ENCODE assay signal across 11 mouse cellular contexts in the genomic region with DNA sequence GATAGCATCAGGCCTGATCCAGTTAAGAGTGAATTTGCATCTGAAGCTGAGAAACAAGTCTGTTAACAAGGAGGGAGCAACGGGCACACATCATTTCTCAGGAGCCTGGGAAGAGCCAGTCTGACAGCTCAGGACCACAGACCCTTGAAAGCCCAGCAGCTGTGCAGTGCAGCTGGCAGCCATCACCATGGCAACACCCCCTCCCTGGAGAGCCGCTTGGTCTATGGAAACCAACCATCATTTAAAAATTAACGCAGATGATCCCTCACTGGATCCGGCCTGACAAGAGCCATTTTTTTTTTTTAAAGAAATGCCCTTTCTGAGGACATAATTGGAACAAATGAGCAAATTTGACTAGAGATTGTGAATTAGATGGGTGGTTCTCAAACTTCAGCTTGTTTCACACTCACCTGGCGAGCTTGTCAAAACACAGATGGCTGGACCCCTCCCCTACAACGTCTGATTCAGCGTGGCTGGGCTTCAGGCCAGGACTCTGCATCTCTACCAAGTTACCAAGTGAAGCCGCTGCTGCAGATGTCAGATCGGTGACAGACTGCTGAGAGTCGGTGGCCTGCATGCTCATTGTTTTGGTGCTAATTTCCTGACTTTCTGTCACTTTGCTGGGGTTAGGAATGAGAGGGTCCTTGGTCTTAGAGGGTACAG. TPM values are rescaled to one million over a fixed set of nuclear protein-coding genes. Genes with fewer than 3 reads are reported as not detected.
DNase-seq lines count a peak whose midpoint lies in the region; ATAC-seq lines count a peak whose summit lies in the region.
"Had no signal": no experiment of that assay in that cellular context is flagged by ENCODE, and none has a peak within 500 bp of the region (broad histone marks: within the 10 kb centered on the region; RNA-seq: fewer than 3 reads in every experiment).

No protein-coding gene starts in this region.

- H3K4me1 ChIP-seq in forebrain, embryonic 15.5 days = peaks cover 14% of the 10 kb centered on the region
- H3K4me1 ChIP-seq in midbrain, embryonic 12.5 days = 0 out of 2 replicates have a peak, but pooled peaks cover 8% of the 10 kb centered on the region

- H3K4me3 ChIP-seq in forebrain, embryonic 15.5 days = no peak overlapping the region
- no peak overlapping the region for H3K4me3 ChIP-seq in midbrain, embryonic 12.5 days
- H3K4me3 ChIP-seq: gastrocnemius, adult 2 months had no signal

- H3K4me2 ChIP-seq in forebrain, embryonic 15.5 days (replicated peaks) = no peak overlapping the region
- H3K4me2 ChIP-seq in midbrain, embryonic 12.5 days (replicated peaks) = no peak overlapping the region

- H3K27me3 ChIP-seq in forebrain, embryonic 15.5 days = no peaks in the 10 kb centered on the region
- H3K27me3 ChIP-seq in midbrain, embryonic 12.5 days = no peaks in the 10 kb centered on the region

- H3K27ac ChIP-seq in forebrain, embryonic 15.5 days (replicated peaks) = peak overlapping the region; percentile 66
- peak overlapping the region; percentile 75 for H3K27ac ChIP-seq in midbrain, embryonic 12.5 days (replicated peaks)
- H3K27ac ChIP-seq: gastrocnemius, adult 2 months had no signal

- ATAC-seq in forebrain, embryonic 15.5 days (replicated peaks) = peak; percentile 96
- ATAC-seq in midbrain, embryonic 12.5 days (ENCODE audit: low FRiP score, low read depth) = peak; percentile 95
- no peak for ATAC-seq in megakaryocyte progenitor cell, adult 5-6 weeks (replicated peaks; ENCODE audit: poor library complexity)
- ATAC-seq in megakaryocyte, adult 5-6 weeks (ENCODE audit: poor library complexity, severe bottlenecking) = no peak

- DNase-seq in right cerebral cortex, postnatal 10 days (ENCODE audit: low spot score in 2 of 2) = peak; percentile 43 to 50
- DNase-seq in right cerebral cortex, postnatal 25 days = no peak
- peak; percentile 20 for DNase-seq in retina, postnatal 7 days (ENCODE audit: low read depth, low spot score)
- no peak for DNase-seq in thymus, adult 18-20 months
- DNase-seq: gastrocnemius, adult 2 months; kidney, adult 18-20 months had no signal

- no peaks in the 10 kb centered on the region for H3K36me3 ChIP-seq in forebrain, embryonic 15.5 days
- H3K36me3 ChIP-seq in midbrain, embryonic 12.5 days = no peaks in the 10 kb centered on the region

- 14% methylated on average over 10 of the region's 10 CpGs for WGBS in forebrain, embryonic 15.5 days
- 50% methylated on average over 10 of the region's 10 CpGs for WGBS in midbrain, embryonic 12.5 days

- no peaks in the 10 kb centered on the region for H3K9me3 ChIP-seq in forebrain, embryonic 15.5 days
- no peaks in the 10 kb centered on the region for H3K9me3 ChIP-seq in midbrain, embryonic 12.5 days

- no peak overlapping the region for H3K9ac ChIP-seq in forebrain, embryonic 15.5 days (replicated peaks)
- no peak overlapping the region for H3K9ac ChIP-seq in midbrain, embryonic 12.5 days (replicated peaks)

RNA-seq across cellular contexts. Expression of gene Aste1, which starts 52.1 kb away (rescaled TPM):
- 13.0 and 13.7 TPM in 2 replicates for polyA plus RNA-seq in forebrain, embryonic 15.5 days (2015; fragmentation: Nextera tagmentation; extraction: Ambion mirVana)
- polyA plus RNA-seq in midbrain, embryonic 12.5 days (2016; fragmentation: Nextera tagmentation; extraction: Ambion mirVana) = 15.2 and 16.4 TPM in 2 replicates
- 24.6 and 25.1 TPM in 2 replicates for total RNA-seq in megakaryocyte progenitor cell, adult 5-6 weeks (2015)
- 11.9 and 12.2 TPM in 2 replicates for total RNA-seq in megakaryocyte progenitor cell, adult 5-6 weeks (2017)
- total RNA-seq in megakaryocyte, adult 5-6 weeks (2015) = 12.1 and 15.8 TPM in 2 replicates
- total RNA-seq in megakaryocyte, adult 5-6 weeks (2017) = 6.0 and 7.8 TPM in 2 replicates

RNA-seq across cellular contexts. Expression of gene Nek11, which starts 52.2 kb away (rescaled TPM):
- 1.7 and 3.1 TPM in 2 replicates for polyA plus RNA-seq in forebrain, embryonic 15.5 days (2015; fragmentation: Nextera tagmentation; extraction: Ambion mirVana)
- polyA plus RNA-seq in midbrain, embryonic 12.5 days (2016; fragmentation: Nextera tagmentation; extraction: Ambion mirVana) = 1.2 and 1.9 TPM in 2 replicates
- total RNA-seq in megakaryocyte progenitor cell, adult 5-6 weeks (2015) = not detected in 2 replicates
- total RNA-seq in megakaryocyte progenitor cell, adult 5-6 weeks (2017) = not detected in 2 replicates
- total RNA-seq in megakaryocyte, adult 5-6 weeks (2015) = 0.11 TPM in 1 of 2 replicates, not detected in the other
- total RNA-seq in megakaryocyte, adult 5-6 weeks (2017) = not detected in 2 replicates
- total RNA-seq: gastrocnemius, adult 2 months; liver, adult 2 months had no signal
- polyA plus RNA-seq: liver, adult 2 months had no signal

Comparison
In these comparisons a context has a peak if more than half of its experiments do, and no peak if none do; other contexts are left out.
1. DNase-seq: peak in right cerebral cortex, postnatal 10 days (2 of 2) and retina, postnatal 7 days (single experiment); none in right cerebral cortex, postnatal 25 days (single experiment) and thymus, adult 18-20 months (0 of 2).
2. ATAC-seq: peak in forebrain, embryonic 15.5 days (single experiment) and midbrain, embryonic 12.5 days (single experiment); none in megakaryocyte progenitor cell, adult 5-6 weeks (single experiment) and megakaryocyte, adult 5-6 weeks (single experiment).